Mouse (Mus musculus) CH12.LX (cell line): ENCODE measurements around the gene Acot2. TPM values are rescaled to one million over a fixed set of nuclear protein-coding genes. Genes with fewer than 3 reads are reported as not detected.

Source experiments
- DNase-seq: peaks from one replicate; pipeline ENCODE4 v3.0.0-alpha.2; 2013; ENCODE audit errors: extremely low read depth
- H3K27ac ChIP-seq: 2 replicates; pipeline ENCODE4 v1.5.1; 2012; ENCODE audit warnings: low read depth, mild to moderate bottlenecking, control low read depth, moderate library complexity; ENCODE audit not compliant: insufficient read depth
- H3K27me3 ChIP-seq: replicated peaks from 2 replicates; pipeline ENCODE3; 2012; ENCODE audit warnings: inconsistent platforms
- H3K36me3 ChIP-seq, 2 experiments: replicated peaks in 1 of 2; 2 replicates each; pipeline versions ENCODE3 to v1.6.1; 2012; ENCODE audit warnings: inconsistent platforms in 1 of 2, low read length in 1 of 2, mild to moderate bottlenecking in 1 of 2, mixed read lengths in 1 of 2, moderate library complexity in 1 of 2; ENCODE audit not compliant: control insufficient read depth in 1 of 2, insufficient read depth in 1 of 2
- H3K4me1 ChIP-seq, 2 experiments: 2 replicates each; pipeline ENCODE4 v1.6.1; 2012; ENCODE audit warnings: inconsistent platforms in 1 of 2, moderate library complexity in 1 of 2; ENCODE audit not compliant: insufficient read depth in 2 of 2, control insufficient read depth in 1 of 2
- H3K4me2 ChIP-seq: 2 replicates; pipeline ENCODE4 v1.6.1; 2012; ENCODE audit warnings: low read depth, mild to moderate bottlenecking, control low read depth; ENCODE audit not compliant: poor library complexity, insufficient read depth, severe bottlenecking
- H3K4me3 ChIP-seq, 3 experiments: fragments of 150-350 bp in 1 of 3; sonication (generic) in 1 of 3; replicated peaks in 1 of 3; 2 replicates each; pipeline versions ENCODE3 to v1.5.1; 2011 to 2012; ENCODE audit warnings: low read depth in 2 of 3, low read length in 2 of 3, mild to moderate bottlenecking in 2 of 3, moderate library complexity in 2 of 3, control low read depth in 1 of 3, improper control_type of control experiment in 1 of 3, inconsistent platforms in 1 of 3, mixed read lengths in 1 of 3; ENCODE audit not compliant: poor library complexity in 1 of 3
- H3K79me2 ChIP-seq: replicated peaks from 2 replicates; pipeline ENCODE4 v1.6.1; 2012; ENCODE audit warnings: mild to moderate bottlenecking, moderate library complexity; ENCODE audit not compliant: control insufficient read depth, poor library complexity, insufficient read depth, severe bottlenecking; ENCODE audit errors: extremely low read depth
- H3K9ac ChIP-seq: 2 replicates; pipeline ENCODE4 v1.6.1; 2012; ENCODE audit warnings: low read depth, mild to moderate bottlenecking, control low read depth, moderate library complexity; ENCODE audit not compliant: insufficient read depth
- H3K9me3 ChIP-seq: replicated peaks from 2 replicates; pipeline ENCODE3; 2012; ENCODE audit warnings: low read length, inconsistent platforms, mixed read lengths
- BHLHE40 ChIP-seq: IDR thresholded peaks from 2 replicates; pipeline ENCODE4 v1.6.1; 2011; ENCODE audit warnings: mild to moderate bottlenecking, low read depth, low read length, improper control_type of control experiment
- CHD2 ChIP-seq: IDR thresholded peaks from 2 replicates; pipeline ENCODE4 v1.6.1; 2011; ENCODE audit warnings: low read length, improper control_type of control experiment
- CTCF ChIP-seq, 2 experiments: IDR thresholded peaks in 1 of 2; conservative IDR thresholded peaks in 1 of 2; 2 replicates each; pipeline ENCODE4 v1.5.1; 2011 to 2012; ENCODE audit warnings: low read depth in 2 of 2, low read length in 2 of 2, improper control_type of control experiment in 1 of 2, inconsistent platforms in 1 of 2, mild to moderate bottlenecking in 1 of 2, moderate library complexity in 1 of 2
- ELF1 ChIP-seq: IDR thresholded peaks from 2 replicates; pipeline ENCODE4 v1.6.1; 2014; ENCODE audit warnings: low read depth, mild to moderate bottlenecking, inconsistent platforms, low read length, improper control_type of control experiment
- EP300 ChIP-seq: IDR thresholded peaks from 2 replicates; pipeline ENCODE4 v1.6.1; 2011; ENCODE audit warnings: low read length, improper control_type of control experiment
- ETS1 ChIP-seq: conservative IDR thresholded peaks from 2 replicates; pipeline ENCODE4 v1.6.1; 2012; ENCODE audit warnings: low read depth, mild to moderate bottlenecking, inconsistent platforms, low read length, improper control_type of control experiment, moderate library complexity
- GABPA ChIP-seq: IDR thresholded peaks from 2 replicates; pipeline ENCODE4 v1.6.1; 2012; ENCODE audit warnings: low read depth, low read length, improper control_type of control experiment, inconsistent platforms; ENCODE audit not compliant: insufficient replicate concordance
- HCFC1 ChIP-seq: IDR thresholded peaks from 2 replicates; pipeline ENCODE4 v1.6.1; 2012; ENCODE audit warnings: low read depth, mild to moderate bottlenecking, inconsistent platforms, low read length, improper control_type of control experiment
- IRF4 ChIP-seq: IDR thresholded peaks from 2 replicates; pipeline ENCODE4 v1.6.1; 2014; ENCODE audit warnings: low read depth, mild to moderate bottlenecking, inconsistent platforms, low read length, improper control_type of control experiment
- JUN ChIP-seq: IDR thresholded peaks from 2 replicates; pipeline ENCODE4 v1.6.1; 2011; ENCODE audit warnings: low read depth, mild to moderate bottlenecking, low read length, improper control_type of control experiment, moderate library complexity; ENCODE audit not compliant: insufficient read depth
- JUND ChIP-seq: conservative IDR thresholded peaks from 2 replicates; pipeline ENCODE4 v1.6.1; 2011; ENCODE audit warnings: low read depth, low read length, improper control_type of control experiment
- KAT2A ChIP-seq: IDR thresholded peaks from 2 replicates; pipeline ENCODE4 v1.6.1; 2012; ENCODE audit warnings: low read length, improper control_type of control experiment, inconsistent platforms; ENCODE audit not compliant: insufficient replicate concordance
- MAFK ChIP-seq: IDR thresholded peaks from 2 replicates; pipeline ENCODE4 v1.6.1; 2011; ENCODE audit warnings: low read length, improper control_type of control experiment; ENCODE audit not compliant: insufficient replicate concordance
- MAX ChIP-seq: IDR thresholded peaks from 2 replicates; pipeline ENCODE4 v1.6.1; 2011; ENCODE audit warnings: low read length, improper control_type of control experiment
- MAZ ChIP-seq: IDR thresholded peaks from 2 replicates; pipeline ENCODE4 v1.6.1; 2012; ENCODE audit warnings: low read depth, mild to moderate bottlenecking, inconsistent platforms, low read length, improper control_type of control experiment, moderate library complexity
- MXI1 ChIP-seq: IDR thresholded peaks from 2 replicates; pipeline ENCODE4 v1.6.1; 2011; ENCODE audit warnings: mild to moderate bottlenecking, low read depth, low read length, improper control_type of control experiment
- MYC ChIP-seq: IDR thresholded peaks from 2 replicates; pipeline ENCODE4 v1.6.1; 2011; ENCODE audit warnings: low read depth, mild to moderate bottlenecking, improper control_type of control experiment, low read length
- NELFE ChIP-seq: IDR thresholded peaks from 2 replicates; pipeline ENCODE4 v1.6.1; 2011; ENCODE audit warnings: low read depth, low read length, improper control_type of control experiment
- PAX5 ChIP-seq: IDR thresholded peaks from 2 replicates; pipeline ENCODE4 v1.6.1; 2012; ENCODE audit warnings: low read length, inconsistent platforms, mixed read lengths
- POLR2A ChIP-seq: IDR thresholded peaks from 2 replicates; pipeline ENCODE4 v1.6.1; 2011; ENCODE audit warnings: low read depth, mild to moderate bottlenecking, improper control_type of control experiment, low read length
- POLR2AphosphoS2 ChIP-seq: IDR thresholded peaks from 2 replicates; pipeline ENCODE4 v1.6.1; 2011; ENCODE audit warnings: low read depth, low read length, improper control_type of control experiment
- RAD21 ChIP-seq: IDR thresholded peaks from 2 replicates; pipeline ENCODE4 v1.6.1; 2011; ENCODE audit warnings: low read depth, mild to moderate bottlenecking, low read length, improper control_type of control experiment, moderate library complexity
- SIN3A ChIP-seq: IDR thresholded peaks from 2 replicates; pipeline ENCODE4 v1.6.1; 2012; ENCODE audit warnings: low read length, improper control_type of control experiment, inconsistent platforms
- SMC3 ChIP-seq: IDR thresholded peaks from 2 replicates; pipeline ENCODE4 v1.6.1; 2011; ENCODE audit warnings: low read depth, low read length, improper control_type of control experiment
- TBP ChIP-seq: conservative IDR thresholded peaks from 2 replicates; pipeline ENCODE4 v1.6.1; 2011; ENCODE audit warnings: low read depth, low read length, improper control_type of control experiment
- TCF12 ChIP-seq: IDR thresholded peaks from 2 replicates; pipeline ENCODE4 v1.6.1; 2014; ENCODE audit warnings: low read depth, mild to moderate bottlenecking, inconsistent platforms, low read length, improper control_type of control experiment
- UBTF ChIP-seq: IDR thresholded peaks from 2 replicates; pipeline ENCODE4 v1.6.1; 2012; ENCODE audit warnings: low read depth, mild to moderate bottlenecking, inconsistent platforms, low read length, improper control_type of control experiment, moderate library complexity
- USF1 ChIP-seq: IDR thresholded peaks from 2 replicates; pipeline ENCODE4 v1.6.1; 2014; ENCODE audit warnings: low read depth, mild to moderate bottlenecking, inconsistent platforms, low read length, improper control_type of control experiment
- USF2 ChIP-seq: conservative IDR thresholded peaks from 2 replicates; pipeline ENCODE4 v1.6.1; 2011; ENCODE audit warnings: low read depth, low read length, improper control_type of control experiment
- ZC3H11A ChIP-seq: IDR thresholded peaks from 2 replicates; pipeline ENCODE4 v1.6.1; 2012; ENCODE audit warnings: low read depth, mild to moderate bottlenecking, inconsistent platforms, low read length, improper control_type of control experiment
- ZKSCAN1 ChIP-seq: IDR thresholded peaks from 2 replicates; pipeline ENCODE4 v1.6.1; 2012; ENCODE audit warnings: low read depth, inconsistent platforms, low read length, improper control_type of control experiment, borderline replicate concordance
- ZMIZ1 ChIP-seq: IDR thresholded peaks from 2 replicates; pipeline ENCODE4 v1.6.1; 2012; ENCODE audit warnings: low read depth, mild to moderate bottlenecking, inconsistent platforms, low read length, improper control_type of control experiment
- ZNF384 ChIP-seq: IDR thresholded peaks from 2 replicates; pipeline ENCODE4 v1.6.1; 2012; ENCODE audit warnings: low read depth, low read length, improper control_type of control experiment, inconsistent platforms
- dilution Hi-C: fragments of 300-500 bp; cut with MboI; formaldehyde crosslinking; loops from 2 replicates; pipeline ENCODE4 v1.14.3; 2020; ENCODE audit warnings: low sequenced_read_pairs; ENCODE audit not compliant: extremely low pct_unique_long_range_greater_than_20kb, extremely low pct_ligation_motif_present
- in situ Hi-C: fragments of 300-500 bp; cut with MboI; formaldehyde crosslinking; loops from 3 replicates; pipeline ENCODE4 v1.14.3; 2019; ENCODE audit warnings: low sequenced_read_pairs, low pct_ligation_motif_present, low pct_unique_long_range_greater_than_20kb, mixed read lengths
- polyA plus RNA-seq: library from polyadenylated mRNA; unstranded; fragments of >175 nt; gene quantifications from 2 replicates; pipeline ENCODE4 v1.2.1, GENCODE M21; 2012; ENCODE audit warnings: low read depth; ENCODE audit not compliant: insufficient read length
- total RNA-seq, 2 experiments: library from RNA; depleted of rRNA; stranded (reverse); fragments of 300-350 nt in 1 of 2; fragments of >200 nt in 1 of 2; gene quantifications; 2 replicates each; pipeline ENCODE4 v1.2.3; 2012 to 2014

Acot2 gene
- total and polyA plus RNA-seq, 3 experiments = 6.6 to 13.2 (median 9.7) TPM

DNA sequence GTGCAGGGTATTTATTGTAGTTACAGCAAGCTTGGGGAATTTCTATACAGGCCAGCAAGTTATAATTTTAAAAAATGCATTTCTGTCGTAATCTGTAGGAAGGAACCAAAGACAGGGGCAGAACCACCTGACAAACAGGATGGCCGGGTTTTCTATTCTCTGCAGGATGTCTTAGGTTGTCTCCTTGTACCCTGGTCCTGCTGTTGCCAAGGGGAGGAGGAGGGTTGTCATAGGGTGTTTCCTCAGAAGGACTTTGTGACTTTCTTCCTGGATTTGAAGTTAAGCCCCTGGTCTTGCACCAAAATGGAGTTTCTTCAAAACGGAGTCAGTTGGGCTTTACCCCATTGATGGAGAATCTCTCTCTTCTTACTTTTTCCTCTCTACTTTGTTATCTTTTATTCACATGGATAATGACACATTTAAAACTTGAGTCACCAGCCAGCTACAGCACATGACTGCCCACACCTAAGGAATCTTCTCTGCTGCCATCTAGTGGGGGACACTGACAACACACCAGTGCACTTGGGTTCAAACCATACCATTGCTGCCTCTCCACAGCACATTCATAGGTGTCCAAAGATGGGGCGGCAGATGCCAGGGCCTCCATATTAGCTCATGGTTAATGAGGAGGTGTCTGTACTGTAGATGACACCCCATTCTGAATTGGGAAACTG lies 43.1 kb downstream of the Acot2 start:
- Histone ChIP-seq H3K36me3 (no peaks in the 10 kb centered on the region), H3K27me3 (no peaks in the 10 kb centered on the region)
- DNase-seq = peak; percentile 82
- in situ Hi-C loops = no loop called here
- no peak for TF ChIP-seq GABPA
- no peak for TF ChIP-seq TCF12
- peak; percentile 87 to 89 for TF ChIP-seq CTCF (conservative IDR thresholded peaks at IDR 0.05 in 1 of 2, IDR thresholded peaks at IDR 0.05 in 1 of 2; ENCODE audit: low read depth in 2 of 2, low read length in 2 of 2)
- peak; percentile 82 for TF ChIP-seq BHLHE40
- no peak for TF ChIP-seq CHD2
- TF ChIP-seq PAX5 = no peak
- TF ChIP-seq EP300 = no peak
- peak; percentile 43; the same call in 1 of the 2 replicates for TF ChIP-seq USF1
- TF ChIP-seq UBTF = no peak
- no peak for TF ChIP-seq JUND
- no peak for TF ChIP-seq HCFC1
- TF ChIP-seq NELFE = no peak
- TF ChIP-seq USF2 = no peak
- peak; percentile 63 for TF ChIP-seq MAX
- peak; percentile 32; the same call in 1 of the 2 replicates for TF ChIP-seq ZC3H11A
- no peak for TF ChIP-seq JUN
- TF ChIP-seq SIN3A = peak; percentile 28; the same call in 1 of the 2 replicates
- peak; percentile 92 for TF ChIP-seq SMC3
- TF ChIP-seq MYC = peak; percentile 86
- no peak for TF ChIP-seq ZKSCAN1
- TF ChIP-seq MAZ = 0 out of 2 replicates have a peak, but pooled peaks have one; percentile 43
- TF ChIP-seq ETS1 = no peak
- no peak; the same call in 1 of the 2 replicates for TF ChIP-seq MAFK
- no peak for TF ChIP-seq POLR2AphosphoS2
- no peak; the same call in 1 of the 2 replicates for TF ChIP-seq IRF4
- TF ChIP-seq KAT2A = no peak
- TF ChIP-seq RAD21 = peak; percentile 71
- TF ChIP-seq TBP = no peak
- peak; percentile 42; the same call in 1 of the 2 replicates for TF ChIP-seq MXI1
- no peak for TF ChIP-seq ELF1
- no peak for TF ChIP-seq ZNF384
- no peak for TF ChIP-seq POLR2A
- TF ChIP-seq ZMIZ1 = no peak
- TF ChIP-seq, all 38 proteins: peak for 11
- Histone ChIP-seq H3K9me3 (no peaks in the 10 kb centered on the region), H3K79me2 (no peaks in the 10 kb centered on the region), H3K4me3 (no peak overlapping the region), H3K27ac (no peak overlapping the region), H3K9ac (no peak overlapping the region), H3K4me1 (peaks cover 2 to 8% of the 10 kb centered on the region in 2 experiments; a peak in 3 of 4 replicates), H3K4me2 (no peak overlapping the region)
- dilution Hi-C loops = no loop called here
